Mouse (Mus musculus) MEL (cell line): ENCODE data around the gene Mcat. TPM values are rescaled to one million over a fixed set of nuclear protein-coding genes. Genes with fewer than 3 reads are reported as not detected.

Experiments used
- DNase-seq: peaks from one replicate; pipeline ENCODE4 v3.0.0; 2011; ENCODE audit warnings: low read depth, low spot score
- H3K27ac ChIP-seq: 2 replicates; pipeline ENCODE4 v1.5.1; 2012; ENCODE audit warnings: low read depth, mild to moderate bottlenecking, control low read depth, low read length, moderate library complexity; ENCODE audit not compliant: control insufficient read depth
- H3K27me3 ChIP-seq, 2 experiments: fragments of 150-350 bp in 1 of 2; sonication (generic) in 1 of 2; 2 replicates each; pipeline ENCODE4 v1.6.1; 2012; ENCODE audit warnings: low read length in 2 of 2, mild to moderate bottlenecking in 2 of 2, improper control_type of control experiment in 1 of 2, moderate library complexity in 1 of 2; ENCODE audit not compliant: insufficient read depth in 2 of 2, control insufficient read depth in 1 of 2
- H3K36me3 ChIP-seq, 2 experiments: 2 replicates each; pipeline ENCODE4 v1.6.1; 2012 to 2014; ENCODE audit warnings: low read length in 2 of 2, improper control_type of control experiment in 1 of 2, inconsistent platforms in 1 of 2, mild to moderate bottlenecking in 1 of 2; ENCODE audit not compliant: insufficient read depth in 2 of 2, control insufficient read depth in 1 of 2
- H3K4me1 ChIP-seq, 2 experiments: fragments of 150-350 bp in 1 of 2; sonication (generic) in 1 of 2; 2 replicates each; pipeline ENCODE4 v1.6.1; 2012; ENCODE audit warnings: low read length in 2 of 2, improper control_type of control experiment in 1 of 2, mild to moderate bottlenecking in 1 of 2; ENCODE audit not compliant: insufficient read depth in 2 of 2, control insufficient read depth in 1 of 2
- H3K4me3 ChIP-seq, 2 experiments: fragments of 150-350 bp in 1 of 2; sonication (generic) in 1 of 2; 2 replicates each; pipeline ENCODE4 v1.5.1; 2012; ENCODE audit warnings: low read depth in 2 of 2, low read length in 2 of 2, mild to moderate bottlenecking in 2 of 2, moderate library complexity in 2 of 2, control low read depth in 1 of 2, improper control_type of control experiment in 1 of 2; ENCODE audit not compliant: control insufficient read depth in 1 of 2, insufficient read depth in 1 of 2
- H3K79me2 ChIP-seq: 2 replicates; pipeline ENCODE4 v1.6.1; 2012; ENCODE audit warnings: mild to moderate bottlenecking, low read length, moderate library complexity; ENCODE audit not compliant: control insufficient read depth, poor library complexity, insufficient read depth
- H3K9ac ChIP-seq: 2 replicates; pipeline ENCODE4 v1.6.1; 2012; ENCODE audit warnings: low read depth, mild to moderate bottlenecking, control low read depth, low read length, moderate library complexity; ENCODE audit not compliant: control insufficient read depth, poor library complexity, severe bottlenecking
- H3K9me3 ChIP-seq: fragments of 150-350 bp; sonication (generic); replicated peaks from 2 replicates; pipeline ENCODE4 v1.6.1; 2012; ENCODE audit warnings: mild to moderate bottlenecking, low read length, improper control_type of control experiment, moderate library complexity; ENCODE audit not compliant: insufficient read depth
- BHLHE40 ChIP-seq: IDR thresholded peaks from 2 replicates; pipeline ENCODE4 v1.6.1; 2012; ENCODE audit warnings: low read depth, mild to moderate bottlenecking, inconsistent platforms, low read length, improper control_type of control experiment, borderline replicate concordance
- CTCF ChIP-seq, 3 experiments: IDR thresholded peaks in 2 of 3; conservative IDR thresholded peaks in 1 of 3; 2 replicates each; pipeline ENCODE4 v1.5.1; 2011 to 2012; ENCODE audit warnings: low read length in 3 of 3, low read depth in 2 of 3, mild to moderate bottlenecking in 2 of 3, improper control_type of control experiment in 1 of 3, inconsistent platforms in 1 of 3, mixed read lengths in 1 of 3, moderate library complexity in 1 of 3; ENCODE audit not compliant: control insufficient read depth in 1 of 3, insufficient read depth in 1 of 3, poor library complexity in 1 of 3, severe bottlenecking in 1 of 3
- E2F4 ChIP-seq: IDR thresholded peaks from 2 replicates; pipeline ENCODE4 v1.6.1; 2011; ENCODE audit warnings: low read depth, low read length, improper control_type of control experiment, borderline replicate concordance
- HCFC1 ChIP-seq: IDR thresholded peaks from 2 replicates; pipeline ENCODE4 v1.6.1; 2012; ENCODE audit warnings: low read depth, mild to moderate bottlenecking, inconsistent platforms, low read length, improper control_type of control experiment, moderate library complexity
- KAT2A ChIP-seq: conservative IDR thresholded peaks from 2 replicates; pipeline ENCODE4 v1.6.1; 2012; ENCODE audit warnings: low read depth, low read length, improper control_type of control experiment, inconsistent platforms
- MAFK ChIP-seq: IDR thresholded peaks from 2 replicates; pipeline ENCODE4 v1.6.1; 2011; ENCODE audit warnings: low read depth, mild to moderate bottlenecking, low read length, improper control_type of control experiment, borderline replicate concordance
- MAX ChIP-seq: IDR thresholded peaks from 2 replicates; pipeline ENCODE4 v1.6.1; 2011; ENCODE audit warnings: low read length, improper control_type of control experiment
- MAZ ChIP-seq: IDR thresholded peaks from 2 replicates; pipeline ENCODE4 v1.6.1; 2012; ENCODE audit warnings: low read depth, mild to moderate bottlenecking, inconsistent platforms, low read length, improper control_type of control experiment
- MEF2A ChIP-seq: IDR thresholded peaks from 2 replicates; pipeline ENCODE4 v1.6.1; 2014; ENCODE audit warnings: low read depth, mild to moderate bottlenecking, inconsistent platforms, low read length, improper control_type of control experiment; ENCODE audit not compliant: poor library complexity, insufficient replicate concordance, severe bottlenecking; ENCODE audit errors: extremely low read depth
- MXI1 ChIP-seq: IDR thresholded peaks from 2 replicates; pipeline ENCODE4 v1.6.1; 2011; ENCODE audit warnings: mild to moderate bottlenecking, low read depth, low read length, improper control_type of control experiment
- MYB ChIP-seq: IDR thresholded peaks from 2 replicates; pipeline ENCODE4 v1.6.1; 2011; ENCODE audit warnings: mild to moderate bottlenecking, low read depth, low read length, improper control_type of control experiment
- NELFE ChIP-seq: IDR thresholded peaks from 2 replicates; pipeline ENCODE4 v1.6.1; 2011; ENCODE audit warnings: low read depth, low read length, improper control_type of control experiment
- POLR2A ChIP-seq, 2 experiments: IDR thresholded peaks; 2 replicates each; pipeline ENCODE4 v1.6.1; 2011 to 2012; ENCODE audit warnings: low read length in 2 of 2, mild to moderate bottlenecking in 2 of 2, control low read depth in 1 of 2, improper control_type of control experiment in 1 of 2, low read depth in 1 of 2, moderate library complexity in 1 of 2; ENCODE audit not compliant: control insufficient read depth in 1 of 2, insufficient read depth in 1 of 2, poor library complexity in 1 of 2
- POLR2AphosphoS2 ChIP-seq: IDR thresholded peaks from 2 replicates; pipeline ENCODE4 v1.6.1; 2011; ENCODE audit warnings: low read length, improper control_type of control experiment
- RAD21 ChIP-seq: IDR thresholded peaks from 2 replicates; pipeline ENCODE4 v1.6.1; 2011; ENCODE audit warnings: mild to moderate bottlenecking, low read depth, low read length, improper control_type of control experiment
- SIN3A ChIP-seq: IDR thresholded peaks from 2 replicates; pipeline ENCODE4 v1.6.1; 2012; ENCODE audit warnings: low read length, improper control_type of control experiment, inconsistent platforms
- SMC3 ChIP-seq: IDR thresholded peaks from 2 replicates; pipeline ENCODE4 v1.6.1; 2011; ENCODE audit warnings: low read depth, low read length, improper control_type of control experiment
- TBP ChIP-seq: IDR thresholded peaks from 2 replicates; pipeline ENCODE4 v1.8.0; 2011; ENCODE audit warnings: low read depth, low read length, improper control_type of control experiment
- UBTF ChIP-seq: IDR thresholded peaks from 2 replicates; pipeline ENCODE4 v1.6.1; 2012; ENCODE audit warnings: low read depth, mild to moderate bottlenecking, inconsistent platforms, low read length, improper control_type of control experiment, moderate library complexity, borderline replicate concordance; ENCODE audit not compliant: insufficient read depth
- USF2 ChIP-seq, 2 experiments: IDR thresholded peaks; 2 replicates each; pipeline ENCODE4 v1.6.1; 2011 to 2012; ENCODE audit warnings: improper control_type of control experiment in 2 of 2, low read length in 2 of 2, borderline replicate concordance in 1 of 2, inconsistent platforms in 1 of 2, low read depth in 1 of 2, mild to moderate bottlenecking in 1 of 2; ENCODE audit not compliant: insufficient read depth in 1 of 2
- ZNF384 ChIP-seq: IDR thresholded peaks from 2 replicates; pipeline ENCODE4 v1.6.1; 2012; ENCODE audit warnings: low read depth, mild to moderate bottlenecking, inconsistent platforms, low read length, improper control_type of control experiment
- polyA plus RNA-seq, 2 experiments: library from polyadenylated mRNA; stranded (reverse) in 1 of 2; unstranded in 1 of 2; fragments of >175 nt in 1 of 2; fragments of >200 nt in 1 of 2; gene quantifications; 2 replicates each; pipeline versions ENCODE4 v1.2.1 to v1.2.4; 2012; ENCODE audit warnings: low replicate concordance in 2 of 2, low read depth in 1 of 2; ENCODE audit not compliant: insufficient read length in 2 of 2, insufficient read depth in 1 of 2, missing spikeins in 1 of 2
- total RNA-seq: library from RNA; depleted of rRNA; stranded (reverse); fragments of 300-350 nt; gene quantifications from 2 replicates; pipeline ENCODE4 v1.2.3, GENCODE M21; 2012

The Mcat gene
- total and polyA plus RNA-seq, 3 experiments: 28.8 to 35.9 TPM; not detected in 1

DNA sequence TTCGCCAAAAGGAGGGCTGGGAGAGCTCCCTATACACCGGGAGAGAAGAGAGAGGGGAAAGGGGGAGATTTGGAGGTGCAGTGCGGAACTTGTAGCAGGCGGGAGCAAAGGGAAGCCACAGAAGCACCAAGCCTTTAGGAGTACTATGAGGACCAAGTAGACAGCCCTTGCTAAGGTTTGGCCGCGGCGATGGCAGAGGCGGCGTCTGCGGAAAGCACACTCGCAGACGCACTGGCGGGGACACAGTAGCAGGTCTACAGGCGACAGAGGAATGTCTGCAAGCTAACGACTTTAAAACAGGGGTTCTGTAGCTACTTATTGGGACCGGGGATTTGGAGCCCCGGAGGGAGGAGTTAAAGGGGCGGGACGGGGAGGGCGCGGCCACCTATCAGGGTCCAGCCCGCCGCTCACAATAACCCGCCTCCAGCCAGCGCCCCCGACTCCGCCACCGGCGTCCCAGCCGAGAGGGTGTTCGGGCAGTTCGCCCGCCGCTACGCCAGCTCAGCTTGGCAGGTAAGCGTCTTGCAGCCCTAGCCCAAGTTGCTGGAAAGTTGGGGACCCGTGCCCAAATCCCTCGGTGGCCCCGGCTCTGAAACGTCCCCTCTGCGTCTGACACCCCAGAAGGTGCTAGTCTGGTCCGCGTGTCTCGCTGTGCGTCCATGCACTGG is 37.0 kb downstream of the Mcat start, which contains the start of gene Bik:
Bik (plus strand) TSS at position 439 of the 668 bp plus-strand sequence.
- H3K27me3 ChIP-seq: peaks cover 4 to 12% of the 10 kb centered on the region in 2 experiments; a peak in 3 of 4 replicates
- no peaks in the 10 kb centered on the region for H3K36me3 ChIP-seq
- peak within 1 kb of the TSS; percentile 68 to 94 for H3K4me3 ChIP-seq
- peaks cover 1% of the 10 kb centered on the region; the same call in 1 of the 2 replicates for H3K79me2 ChIP-seq
- no peak within 1 kb of the TSS for H3K27ac ChIP-seq
- peaks cover 0 to 4% of the 10 kb centered on the region in 2 experiments; a peak in 1 of 4 replicates for H3K4me1 ChIP-seq
- no peaks in the 10 kb centered on the region for H3K9me3 ChIP-seq
- peak; percentile 30; the same call in 1 of the 2 replicates for TF ChIP-seq SIN3A
- TF ChIP-seq MYB: no peak
- no peak for TF ChIP-seq ZNF384
- no peak for TF ChIP-seq RAD21
- TF ChIP-seq CTCF (IDR thresholded peaks at IDR 0.05 in 2 of 3, conservative IDR thresholded peaks at IDR 0.05 in 1 of 3; ENCODE audit: control insufficient read depth in 1 of 3, insufficient read depth in 1 of 3, low read depth in 2 of 3, low read length in 3 of 3, poor library complexity in 1 of 3, severe bottlenecking in 1 of 3): 0 out of 6 replicates have a peak, but pooled peaks of 1 of the 3 experiments have one; percentile 5
- TF ChIP-seq BHLHE40: no peak
- no peak for TF ChIP-seq KAT2A
- TF ChIP-seq MXI1: peak; percentile 65
- peak; percentile 26; the same call in 1 of the 2 replicates for TF ChIP-seq MAZ
- TF ChIP-seq HCFC1: peak; percentile 14; the same call in 1 of the 2 replicates
- TF ChIP-seq UBTF: no peak
- TF ChIP-seq MAX: 0 out of 2 replicates have a peak, but pooled peaks have one; percentile 54
- peak; percentile 49 to 58; a peak in 2 of 4 replicates for TF ChIP-seq POLR2A (IDR thresholded peaks at IDR 0.05; ENCODE audit: control insufficient read depth in 1 of 2, insufficient read depth in 1 of 2, low read depth in 1 of 2, low read length in 2 of 2, poor library complexity in 1 of 2)
- peak; percentile 51 for TF ChIP-seq NELFE
- TF ChIP-seq, all 39 proteins: peak for 8
- DNase-seq: peak; percentile 82
- peak within 1 kb of the TSS; percentile 75 for H3K9ac ChIP-seq

DNA sequence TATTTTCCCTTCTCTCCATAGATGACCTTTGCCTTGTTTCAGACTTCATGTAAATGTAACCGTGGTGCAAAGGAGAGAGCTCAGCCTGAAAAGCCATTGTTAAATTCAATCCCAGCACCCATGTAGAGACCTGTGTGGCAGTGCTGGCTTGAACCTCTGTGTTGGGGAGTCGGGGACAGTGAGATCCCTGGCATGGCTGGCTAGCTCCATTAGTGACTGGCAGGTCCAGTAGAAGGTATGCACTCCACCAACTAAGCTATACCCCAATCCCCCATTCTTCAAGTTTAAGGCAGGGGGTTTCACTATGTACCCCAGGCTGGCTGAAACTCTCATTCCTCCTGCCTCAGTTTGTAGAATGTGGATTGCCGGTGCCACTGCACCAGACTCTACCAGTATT is 39.3 kb downstream of the Mcat start:
- Histone ChIP-seq H3K4me1 (peaks cover 0 to 4% of the 10 kb centered on the region in 2 experiments; a peak in 1 of 4 replicates), H3K27me3 (peaks cover 4 to 12% of the 10 kb centered on the region in 2 experiments; a peak in 3 of 4 replicates)
- TF ChIP-seq SIN3A: no peak
- no peak for TF ChIP-seq TBP
- TF ChIP-seq POLR2AphosphoS2: no peak
- TF ChIP-seq E2F4: no peak
- TF ChIP-seq USF2 (IDR thresholded peaks at IDR 0.05; ENCODE audit: borderline replicate concordance in 1 of 2, insufficient read depth in 1 of 2, low read depth in 1 of 2, low read length in 2 of 2): no peak
- TF ChIP-seq MXI1: no peak
- TF ChIP-seq MEF2A: no peak
- no peak for TF ChIP-seq SMC3
- TF ChIP-seq NELFE: no peak
- no peak for TF ChIP-seq MAFK
- TF ChIP-seq, all 39 proteins: peak for 0
- H3K79me2 ChIP-seq: peaks cover 1% of the 10 kb centered on the region; the same call in 1 of the 2 replicates
- no peaks in the 10 kb centered on the region for H3K36me3 ChIP-seq
- H3K9me3 ChIP-seq: no peaks in the 10 kb centered on the region
- no peak overlapping the region for H3K27ac ChIP-seq
- DNase-seq: no peak
- H3K4me3 ChIP-seq: no peak overlapping the region
- H3K9ac ChIP-seq: no peak overlapping the region
